Mouse (Mus musculus): Measurements from ENCODE around the gene Ormdl2. TPM values are rescaled to one million over a fixed set of nuclear protein-coding genes. Genes with fewer than 3 reads are reported as not detected.

Gene Ormdl2
- 68.5 and 69.3 TPM in 2 replicates for polyA plus RNA-seq (2015; fragmentation: Nextera tagmentation; extraction: Ambion mirVana)

DNA sequence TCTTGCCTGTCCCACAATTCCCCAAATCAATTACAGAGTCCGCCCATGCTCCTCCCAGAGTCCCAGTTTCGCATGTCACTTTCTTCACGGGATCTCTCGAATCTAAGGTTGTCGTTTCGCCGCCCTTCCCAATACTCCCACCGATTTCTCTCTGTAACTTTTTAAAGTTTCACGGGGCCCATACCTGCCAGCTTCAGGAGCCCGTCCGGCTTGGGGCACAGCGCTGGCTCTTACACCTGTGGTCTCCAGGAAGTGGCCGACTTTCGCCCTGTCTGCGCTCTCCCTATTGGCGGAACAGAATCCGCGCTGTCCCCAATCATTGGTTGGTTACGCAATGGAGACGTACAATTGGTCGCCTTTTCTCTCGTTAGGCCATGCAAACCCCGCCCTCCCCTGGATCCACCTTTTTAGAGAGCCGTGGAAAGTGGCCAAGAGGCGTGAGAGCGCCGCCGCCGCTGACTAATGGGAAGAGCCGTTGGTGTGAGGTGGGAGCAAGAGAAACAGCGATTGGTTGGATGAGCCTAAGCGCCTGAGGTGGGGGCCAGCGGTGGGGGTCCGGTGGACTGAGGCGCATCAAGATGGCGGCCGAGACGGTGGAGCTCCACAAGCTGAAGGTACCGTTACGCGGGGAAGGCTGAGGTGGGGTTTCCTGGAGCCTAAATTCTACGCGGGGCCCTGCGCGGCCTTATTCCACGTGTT lies at the start of gene Ormdl2:
TSS of gene Ormdl2 (minus strand) at position 288 of the 699 bp plus-strand sequence.
- H3K9ac ChIP-seq (ENCODE audit: low read depth, low read length): peak within 1 kb of the TSS; percentile 82
- peaks cover 20% of the 10 kb centered on the region for H3K36me3 ChIP-seq (ENCODE audit: control insufficient read depth, insufficient read depth)
- no peaks in the 10 kb centered on the region for H3K27me3 ChIP-seq (ENCODE audit: control insufficient read depth, insufficient read depth, low read depth, low read length)
- H3K9me3 ChIP-seq (replicated peaks; ENCODE audit: control insufficient read depth, low read length): no peaks in the 10 kb centered on the region
- H3K4me1 ChIP-seq (ENCODE audit: control insufficient read depth, low read depth, low read length): peaks cover 18% of the 10 kb centered on the region
- H3K4me2 ChIP-seq (ENCODE audit: low read depth, low read length): peak within 1 kb of the TSS; percentile 86
- peak within 1 kb of the TSS; percentile 91 for H3K4me3 ChIP-seq (ENCODE audit: low read depth, low read length)
- ATAC-seq (ENCODE audit: low read depth): peak; percentile 98
- WGBS (ENCODE audit: insufficient replicate concordance): under 1% methylated on average over 46 of the region's 46 CpGs
- peak within 1 kb of the TSS; percentile 76 for H3K27ac ChIP-seq (ENCODE audit: low read length)

DNA sequence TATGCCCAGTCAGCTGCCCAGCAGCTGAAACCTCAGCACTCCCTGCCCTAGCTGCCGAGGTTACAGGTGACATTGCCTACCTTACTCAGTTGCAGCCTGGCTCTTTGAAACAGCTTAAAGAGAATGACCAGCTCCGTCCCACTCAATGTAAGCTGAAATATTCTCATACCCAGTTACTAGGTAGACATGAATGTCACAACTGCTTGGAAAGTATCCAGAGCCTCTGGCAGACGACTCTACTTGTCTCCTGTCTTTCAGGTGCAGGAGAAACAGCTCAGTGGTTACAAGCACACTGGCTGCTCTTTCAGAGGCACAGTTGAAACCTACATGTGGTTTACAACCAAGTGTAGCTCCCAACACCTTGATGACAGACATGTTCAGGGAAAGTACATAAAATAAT lies 48.9 kb upstream of the Ormdl2 start:
- H3K9ac ChIP-seq (ENCODE audit: low read depth, low read length): no peak overlapping the region
- peaks cover 10% of the 10 kb centered on the region for H3K36me3 ChIP-seq (ENCODE audit: control insufficient read depth, insufficient read depth)
- no peak overlapping the region for H3K4me2 ChIP-seq (ENCODE audit: low read depth, low read length)
- WGBS (ENCODE audit: insufficient replicate concordance): 74% methylated on average over 3 of the region's 3 CpGs
- H3K9me3 ChIP-seq (replicated peaks; ENCODE audit: control insufficient read depth, low read length): no peaks in the 10 kb centered on the region
- no peak overlapping the region for H3K27ac ChIP-seq (ENCODE audit: low read length)
- ATAC-seq (ENCODE audit: low read depth): no peak
- H3K27me3 ChIP-seq (ENCODE audit: control insufficient read depth, insufficient read depth, low read depth, low read length): no peaks in the 10 kb centered on the region
- no peak overlapping the region for H3K4me3 ChIP-seq (ENCODE audit: low read depth, low read length)
- H3K4me1 ChIP-seq (ENCODE audit: control insufficient read depth, low read depth, low read length): no peaks in the 10 kb centered on the region

DNA sequence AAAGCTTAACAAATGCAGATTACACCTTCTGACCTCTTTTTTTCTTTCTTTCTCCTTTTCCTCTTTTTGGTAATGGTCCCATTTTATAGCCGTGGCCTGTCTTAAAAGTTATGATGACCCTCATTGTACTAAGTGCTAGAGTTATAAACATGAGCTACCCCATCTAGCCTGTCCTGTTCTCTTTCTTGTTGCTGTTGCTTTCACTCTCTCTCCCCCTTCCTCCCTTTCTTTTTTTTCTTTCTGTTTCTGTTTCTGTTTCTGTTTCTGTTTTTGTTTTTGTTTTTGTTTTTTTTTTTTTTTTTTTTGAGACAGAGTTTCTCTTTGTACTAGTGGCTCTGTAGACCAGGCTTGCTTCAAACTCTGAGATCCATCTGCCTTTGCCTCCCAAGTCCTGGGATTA lies 45.1 kb upstream of the Ormdl2 start:
- WGBS (ENCODE audit: insufficient replicate concordance): 71% methylated on average over 1 of the region's 1 CpGs
- ATAC-seq (ENCODE audit: low read depth): no peak
- no peak overlapping the region for H3K9ac ChIP-seq (ENCODE audit: low read depth, low read length)

DNA sequence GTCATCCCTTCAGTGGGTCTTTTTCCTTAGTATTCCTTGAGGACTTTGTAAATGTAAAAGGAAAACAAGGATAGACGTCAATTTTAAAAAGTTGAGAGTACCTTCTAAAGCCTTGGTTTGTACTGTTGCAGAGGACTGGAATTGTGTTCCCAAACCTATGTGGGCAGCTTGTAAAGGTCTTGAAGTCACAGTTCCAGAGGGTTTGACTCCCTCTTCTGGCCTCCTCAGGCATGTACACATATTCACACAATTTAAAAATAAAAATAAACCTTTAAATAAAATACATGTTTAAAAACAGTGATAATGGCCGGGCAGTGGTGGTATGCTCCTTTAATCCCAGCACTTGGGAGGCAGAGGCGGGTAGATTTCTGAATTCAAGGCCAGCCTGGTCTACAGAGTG lies 44.6 kb upstream of the Ormdl2 start:
- Histone ChIP-seq H3K9ac (ENCODE audit: low read depth, low read length) (no peak overlapping the region), H3K4me2 (ENCODE audit: low read depth, low read length) (no peak overlapping the region), H3K9me3 (replicated peaks; ENCODE audit: control insufficient read depth, low read length) (no peaks in the 10 kb centered on the region), H3K4me1 (ENCODE audit: control insufficient read depth, low read depth, low read length) (no peaks in the 10 kb centered on the region), H3K27me3 (ENCODE audit: control insufficient read depth, insufficient read depth, low read depth, low read length) (no peaks in the 10 kb centered on the region), H3K4me3 (ENCODE audit: low read depth, low read length) (no peak overlapping the region), H3K27ac (ENCODE audit: low read length) (no peak overlapping the region), H3K36me3 (ENCODE audit: control insufficient read depth, insufficient read depth) (no peaks in the 10 kb centered on the region; the same call in none of the 2 replicates)
- no peak for ATAC-seq (ENCODE audit: low read depth)
- WGBS (ENCODE audit: insufficient replicate concordance): 64% methylated on average over 3 of the region's 3 CpGs

More for the DNA sequence above, 45.1 kb upstream of the Ormdl2 start:
- H3K27ac ChIP-seq (ENCODE audit: low read length): no peak overlapping the region
- H3K9me3 ChIP-seq (replicated peaks; ENCODE audit: control insufficient read depth, low read length): no peaks in the 10 kb centered on the region
- H3K36me3 ChIP-seq (ENCODE audit: control insufficient read depth, insufficient read depth): no peaks in the 10 kb centered on the region; the same call in none of the 2 replicates
- no peaks in the 10 kb centered on the region for H3K27me3 ChIP-seq (ENCODE audit: control insufficient read depth, insufficient read depth, low read depth, low read length)
- H3K4me3 ChIP-seq (ENCODE audit: low read depth, low read length): no peak overlapping the region
- no peaks in the 10 kb centered on the region for H3K4me1 ChIP-seq (ENCODE audit: control insufficient read depth, low read depth, low read length)
- H3K4me2 ChIP-seq (ENCODE audit: low read depth, low read length): no peak overlapping the region

DNA sequence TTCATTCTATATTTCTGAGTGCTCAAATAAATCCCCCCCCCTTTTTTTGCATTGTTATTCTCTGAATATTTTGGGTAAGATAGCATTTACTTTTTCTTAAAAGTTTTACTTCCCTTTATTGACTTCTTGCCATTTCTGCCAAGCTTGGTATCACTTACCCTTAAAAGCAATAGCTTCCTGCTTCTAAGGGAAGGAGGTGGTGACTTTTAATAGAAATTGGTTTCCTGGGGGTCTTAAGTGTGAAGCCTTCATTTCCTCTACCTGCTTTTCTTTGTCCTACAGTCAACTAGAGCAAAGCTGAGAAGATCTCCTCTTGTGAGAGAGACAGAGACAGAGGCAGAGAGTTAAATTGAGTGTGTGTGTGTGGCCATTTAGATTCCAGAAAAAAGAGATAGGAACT lies 39.7 kb upstream of the Ormdl2 start:
- H3K9ac ChIP-seq (ENCODE audit: low read depth, low read length): no peak overlapping the region
- ATAC-seq (ENCODE audit: low read depth): no peak
- H3K27me3 ChIP-seq (ENCODE audit: control insufficient read depth, insufficient read depth, low read depth, low read length): no peaks in the 10 kb centered on the region
- no peaks in the 10 kb centered on the region for H3K9me3 ChIP-seq (replicated peaks; ENCODE audit: control insufficient read depth, low read length)
- H3K27ac ChIP-seq (ENCODE audit: low read length): no peak overlapping the region
- H3K4me1 ChIP-seq (ENCODE audit: control insufficient read depth, low read depth, low read length): no peaks in the 10 kb centered on the region
- H3K36me3 ChIP-seq (ENCODE audit: control insufficient read depth, insufficient read depth): peaks cover 7% of the 10 kb centered on the region
- no peak overlapping the region for H3K4me3 ChIP-seq (ENCODE audit: low read depth, low read length)
- H3K4me2 ChIP-seq (ENCODE audit: low read depth, low read length): no peak overlapping the region

DNA sequence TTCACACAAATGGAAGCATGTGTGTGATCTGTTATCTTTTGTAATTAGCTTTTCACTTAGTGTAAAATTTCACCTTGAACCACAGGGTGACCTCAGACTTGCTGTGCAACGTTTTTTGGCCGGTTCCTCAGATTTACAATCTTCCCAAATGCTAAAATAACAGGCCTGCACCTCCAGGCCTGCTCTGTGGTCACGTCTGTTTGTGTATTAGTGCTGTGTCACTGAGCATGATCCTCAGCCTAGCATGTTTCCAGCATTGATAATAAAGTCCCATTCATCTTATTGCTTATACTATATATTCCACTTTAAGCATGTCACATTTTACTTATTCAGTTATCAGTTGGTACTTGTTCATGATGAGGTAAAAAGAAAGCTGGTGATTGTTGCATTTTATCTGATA lies 28.9 kb upstream of the Ormdl2 start:
- H3K27ac ChIP-seq (ENCODE audit: low read length): no peak overlapping the region
- H3K4me1 ChIP-seq (ENCODE audit: control insufficient read depth, low read depth, low read length): no peaks in the 10 kb centered on the region
- ATAC-seq (ENCODE audit: low read depth): no peak
- H3K4me2 ChIP-seq (ENCODE audit: low read depth, low read length): no peak overlapping the region
- H3K9me3 ChIP-seq (replicated peaks; ENCODE audit: control insufficient read depth, low read length): no peaks in the 10 kb centered on the region
- no peak overlapping the region for H3K4me3 ChIP-seq (ENCODE audit: low read depth, low read length)
- no peak overlapping the region for H3K9ac ChIP-seq (ENCODE audit: low read depth, low read length)
- WGBS (ENCODE audit: insufficient replicate concordance): 37% methylated on average over 3 of the region's 3 CpGs
- no peaks in the 10 kb centered on the region for H3K27me3 ChIP-seq (ENCODE audit: control insufficient read depth, insufficient read depth, low read depth, low read length)
- H3K36me3 ChIP-seq (ENCODE audit: control insufficient read depth, insufficient read depth): peaks cover 12% of the 10 kb centered on the region; the same call in 1 of the 2 replicates

DNA sequence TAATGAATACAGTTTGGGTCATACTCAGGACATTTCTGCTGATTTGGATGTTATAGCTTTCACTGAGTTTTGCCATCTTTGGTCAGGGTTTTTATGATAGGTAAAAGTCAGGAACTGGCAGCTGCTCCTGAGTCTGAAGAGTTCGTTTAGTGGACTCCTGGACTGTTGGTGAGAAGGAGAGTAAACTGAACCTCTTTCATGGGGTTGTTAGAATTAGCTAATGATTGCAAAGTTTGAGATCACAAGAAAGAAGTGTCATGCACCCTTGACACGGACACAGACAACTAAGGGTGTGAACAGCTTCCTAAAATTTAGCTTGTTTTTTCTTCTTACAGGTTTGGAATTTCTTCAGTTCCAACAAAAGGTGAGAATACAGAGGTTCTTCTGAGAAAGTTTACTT lies 27.0 kb upstream of the Ormdl2 start:
- WGBS (ENCODE audit: insufficient replicate concordance): 59% methylated on average over 2 of the region's 2 CpGs
- peaks cover 9% of the 10 kb centered on the region for H3K36me3 ChIP-seq (ENCODE audit: control insufficient read depth, insufficient read depth)

DNA sequence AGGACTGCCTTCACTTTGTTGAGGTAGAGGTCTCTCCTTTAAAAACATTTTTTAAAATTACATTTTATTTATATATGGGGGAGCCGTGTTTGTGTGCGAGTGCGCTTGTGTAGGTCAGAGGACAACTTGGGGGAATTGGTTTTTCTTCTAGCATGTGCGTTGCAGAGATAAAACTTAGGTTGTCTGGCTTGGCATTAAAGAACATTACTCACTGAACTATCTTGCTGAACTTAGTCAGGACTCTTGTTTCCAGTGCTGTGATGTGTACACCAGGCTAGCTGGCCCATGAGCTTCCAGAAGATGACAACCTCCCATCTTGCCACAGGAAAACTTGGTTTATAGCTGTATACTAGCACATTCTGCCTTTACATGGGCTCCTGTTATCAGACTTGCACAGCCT lies 25.2 kb upstream of the Ormdl2 start:
- H3K4me1 ChIP-seq (ENCODE audit: control insufficient read depth, low read depth, low read length): no peaks in the 10 kb centered on the region
- peaks cover 21% of the 10 kb centered on the region for H3K36me3 ChIP-seq (ENCODE audit: control insufficient read depth, insufficient read depth)
- H3K9me3 ChIP-seq (replicated peaks; ENCODE audit: control insufficient read depth, low read length): no peaks in the 10 kb centered on the region
- no peak overlapping the region for H3K4me3 ChIP-seq (ENCODE audit: low read depth, low read length)
- H3K4me2 ChIP-seq (ENCODE audit: low read depth, low read length): no peak overlapping the region
- no peaks in the 10 kb centered on the region for H3K27me3 ChIP-seq (ENCODE audit: control insufficient read depth, insufficient read depth, low read depth, low read length)
- WGBS (ENCODE audit: insufficient replicate concordance): 70% methylated on average over 4 of the region's 4 CpGs
- no peak overlapping the region for H3K27ac ChIP-seq (ENCODE audit: low read length)
- no peak overlapping the region for H3K9ac ChIP-seq (ENCODE audit: low read depth, low read length)
- ATAC-seq (ENCODE audit: low read depth): no peak

More for the DNA sequence above, 27.0 kb upstream of the Ormdl2 start:
- no peak overlapping the region for H3K9ac ChIP-seq (ENCODE audit: low read depth, low read length)
- no peak overlapping the region for H3K4me2 ChIP-seq (ENCODE audit: low read depth, low read length)
- H3K4me3 ChIP-seq (ENCODE audit: low read depth, low read length): no peak overlapping the region
- H3K4me1 ChIP-seq (ENCODE audit: control insufficient read depth, low read depth, low read length): no peaks in the 10 kb centered on the region
- no peak for ATAC-seq (ENCODE audit: low read depth)
- no peaks in the 10 kb centered on the region for H3K9me3 ChIP-seq (replicated peaks; ENCODE audit: control insufficient read depth, low read length)
- no peak overlapping the region for H3K27ac ChIP-seq (ENCODE audit: low read length)
- no peaks in the 10 kb centered on the region for H3K27me3 ChIP-seq (ENCODE audit: control insufficient read depth, insufficient read depth, low read depth, low read length)

DNA sequence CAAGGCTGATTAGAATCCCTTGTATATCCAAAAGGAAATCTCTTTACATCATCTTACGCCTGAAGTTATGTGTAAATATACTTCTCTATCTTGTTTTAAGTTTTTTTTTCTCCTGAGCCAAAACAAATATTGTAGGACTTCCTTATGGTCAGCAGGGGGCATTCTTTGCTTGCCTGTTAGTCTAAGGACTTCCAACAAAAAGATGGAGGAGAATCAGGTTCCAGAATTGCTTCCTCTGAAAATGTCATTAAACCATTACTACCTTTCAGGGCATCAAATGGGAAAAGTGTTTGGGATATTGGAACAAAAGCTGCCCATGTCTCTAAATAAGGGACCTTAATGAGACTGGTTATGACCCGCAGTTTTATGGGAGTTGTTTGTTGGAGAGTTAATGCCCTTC lies 24.1 kb upstream of the Ormdl2 start:
- WGBS (ENCODE audit: insufficient replicate concordance): 84% methylated on average over 2 of the region's 2 CpGs
- H3K27me3 ChIP-seq (ENCODE audit: control insufficient read depth, insufficient read depth, low read depth, low read length): no peaks in the 10 kb centered on the region
- H3K4me2 ChIP-seq (ENCODE audit: low read depth, low read length): no peak overlapping the region
- H3K4me3 ChIP-seq (ENCODE audit: low read depth, low read length): no peak overlapping the region
- H3K9me3 ChIP-seq (replicated peaks; ENCODE audit: control insufficient read depth, low read length): no peaks in the 10 kb centered on the region
- ATAC-seq (ENCODE audit: low read depth): no peak
- H3K9ac ChIP-seq (ENCODE audit: low read depth, low read length): no peak overlapping the region
- no peak overlapping the region for H3K27ac ChIP-seq (ENCODE audit: low read length)
- H3K4me1 ChIP-seq (ENCODE audit: control insufficient read depth, low read depth, low read length): peaks cover 2% of the 10 kb centered on the region; the same call in 1 of the 2 replicates
- peaks cover 21% of the 10 kb centered on the region for H3K36me3 ChIP-seq (ENCODE audit: control insufficient read depth, insufficient read depth)

Data from liver, embryonic 16.5 days (tissue).